18 mouse cellular contexts compared by ENCODE assay signal in the genomic region with DNA sequence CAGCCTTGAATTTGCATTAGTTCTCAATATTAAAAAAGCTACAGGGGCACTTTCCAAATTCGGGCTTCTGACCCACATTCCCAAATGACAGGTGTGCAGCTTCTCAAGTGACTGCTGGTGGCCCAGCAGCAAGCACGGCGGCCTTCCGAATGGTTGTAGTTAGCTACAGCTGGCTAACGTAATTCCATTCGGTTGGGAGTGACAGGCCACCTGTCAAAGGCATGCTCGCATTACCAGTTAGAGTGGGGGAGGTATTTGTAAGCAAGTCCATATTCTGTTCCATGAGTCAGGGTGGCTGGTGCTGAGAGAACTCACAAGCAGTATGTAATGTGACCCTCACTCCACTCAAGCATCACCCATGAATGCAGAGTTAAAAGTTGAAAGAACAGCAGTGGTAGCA. TPM values are rescaled to one million over a fixed set of nuclear protein-coding genes. Genes with fewer than 3 reads are reported as not detected.
DNase-seq lines count a peak whose midpoint lies in the region; ATAC-seq and TF ChIP-seq lines count a peak whose summit lies in the region.
"Had no signal": no experiment of that assay in that cellular context is flagged by ENCODE, and none has a peak within 500 bp of the region (broad histone marks: within the 10 kb centered on the region; RNA-seq: fewer than 3 reads in every experiment).

No protein-coding gene starts in this region.

- TF ChIP-seq CTCF in embryonic fibroblast, embryonic 13.5 days (IDR thresholded peaks at IDR 0.05; ENCODE audit: borderline replicate concordance, insufficient read depth, low read length) = no peak
- no peak for TF ChIP-seq CTCF in layer of hippocampus, adult 2 months (conservative IDR thresholded peaks at IDR 0.05)

- peaks cover 14% of the 10 kb centered on the region for H3K4me1 ChIP-seq in embryonic fibroblast, embryonic 13.5 days (ENCODE audit: control insufficient read depth, insufficient read depth, low read length)
- H3K4me1 ChIP-seq in limb, embryonic 12.5 days (replicated peaks) = peaks cover 14% of the 10 kb centered on the region
- H3K4me1 ChIP-seq: forebrain, embryonic 12.5 days had no signal

- peak overlapping the region; percentile 63 for H3K27ac ChIP-seq in embryonic fibroblast, embryonic 13.5 days (ENCODE audit: insufficient read depth, low read length)
- 0 out of 2 replicates have a peak overlapping the region, but pooled peaks have one; percentile 45 for H3K27ac ChIP-seq in limb, embryonic 12.5 days
- no peak overlapping the region for H3K27ac ChIP-seq in layer of hippocampus, adult 2 months
- H3K27ac ChIP-seq: forebrain, embryonic 12.5 days; heart, embryonic 13.5 days; hindbrain, embryonic 14.5 days had no signal

- TF ChIP-seq POLR2A in embryonic fibroblast, embryonic 13.5 days (IDR thresholded peaks at IDR 0.05; ENCODE audit: low read depth, low read length) = no peak

- no peak overlapping the region for H3K4me3 ChIP-seq in embryonic fibroblast, embryonic 13.5 days (ENCODE audit: insufficient read depth, low read length)
- no peak overlapping the region for H3K4me3 ChIP-seq in limb, embryonic 12.5 days (replicated peaks)
- H3K4me3 ChIP-seq in layer of hippocampus, adult 2 months = no peak overlapping the region
- H3K4me3 ChIP-seq: forebrain, embryonic 12.5 days; heart, embryonic 13.5 days had no signal

- peak; percentile 81 for ATAC-seq in limb, embryonic 12.5 days (ENCODE audit: insufficient number of reproducible peaks, insufficient read depth, low FRiP score, low TSS enrichment, low read depth)

- H3K4me2 ChIP-seq in limb, embryonic 12.5 days = no peak overlapping the region
- H3K4me2 ChIP-seq: forebrain, embryonic 12.5 days; heart, embryonic 13.5 days; hindbrain, embryonic 14.5 days had no signal

- 0 out of 2 replicates have a peak, but pooled peaks cover 4% of the 10 kb centered on the region for H3K9me3 ChIP-seq in limb, embryonic 12.5 days
- H3K9me3 ChIP-seq: forebrain, embryonic 12.5 days; heart, embryonic 13.5 days had no signal

- H3K9ac ChIP-seq in limb, embryonic 12.5 days (replicated peaks) = no peak overlapping the region
- H3K9ac ChIP-seq: forebrain, embryonic 12.5 days; hindbrain, embryonic 14.5 days had no signal

- H3K27me3 ChIP-seq in limb, embryonic 12.5 days = no peaks in the 10 kb centered on the region
- H3K27me3 ChIP-seq: forebrain, embryonic 12.5 days; heart, embryonic 13.5 days had no signal

- peak; percentile 24 for DNase-seq in embryo, embryonic 10 days (ENCODE audit: low spot score)
- DNase-seq in embryo, embryonic 9.5 days (ENCODE audit: extremely low spot score) = no peak
- peak; percentile 25 for DNase-seq in NIH3T3 (ENCODE audit: low read depth)
- no peak for DNase-seq in layer of hippocampus, adult 2 months (ENCODE audit: low spot score in 2 of 2)
- no peak for DNase-seq in cerebellum, postnatal 14 days
- DNase-seq in natural killer cell, adult 2 months (ENCODE audit: low spot score in 2 of 2) = no peak
- DNase-seq: adrenal gland, postnatal 14 days; kidney, adult 18-20 months; left cerebral cortex, postnatal 4 days; lung, adult 18-20 months; retina, postnatal 1 day; spleen, adult 18-20 months; thymus, postnatal 36 days had no signal

- H3K36me3 ChIP-seq in limb, embryonic 12.5 days = peaks cover 50% of the 10 kb centered on the region

- 38% methylated on average over 7 of the region's 7 CpGs for WGBS in limb, embryonic 12.5 days

RNA-seq across cellular contexts. Expression of a gene that starts 7.9 kb away (rescaled TPM):
- 51.1 and 54.8 TPM in 2 replicates for polyA plus RNA-seq in embryonic fibroblast, embryonic 13.5 days (2011; ENCODE audit: insufficient read length, low read depth, missing spikeins)
- polyA plus RNA-seq in limb, embryonic 12.5 days (2016; fragmentation: Nextera tagmentation; extraction: Ambion mirVana) = 80.6 and 83.3 TPM in 2 replicates
- total RNA-seq in layer of hippocampus, adult 2 months (2021) = 10 to 100 TPM; 63.5 to 65.3 TPM

RNA-seq across cellular contexts. Expression of a gene that starts 43.2 kb away (rescaled TPM):
- 13.4 and 14.4 TPM in 2 replicates for polyA plus RNA-seq in embryonic fibroblast, embryonic 13.5 days (2011; ENCODE audit: insufficient read length, low read depth, missing spikeins)
- 10.9 and 11.1 TPM in 2 replicates for polyA plus RNA-seq in limb, embryonic 12.5 days (2016; fragmentation: Nextera tagmentation; extraction: Ambion mirVana)
- total RNA-seq in layer of hippocampus, adult 2 months (2021) = 10 to 100 TPM; 19.3 to 19.9 TPM

RNA-seq across cellular contexts. Expression of a gene that starts 49.6 kb away (rescaled TPM):
- polyA plus RNA-seq in embryonic fibroblast, embryonic 13.5 days (2011; ENCODE audit: insufficient read length, low read depth, missing spikeins) = 3.7 and 6.6 TPM in 2 replicates
- polyA plus RNA-seq in limb, embryonic 12.5 days (2016; fragmentation: Nextera tagmentation; extraction: Ambion mirVana) = 17.0 and 17.8 TPM in 2 replicates
- 1 to 10 TPM; 4.7 to 5.2 TPM for total RNA-seq in layer of hippocampus, adult 2 months (2021)

Comparison
In these comparisons a context has a peak if more than half of its experiments do, and no peak if none do; other contexts are left out.
1. DNase-seq: peak in embryo, embryonic 10 days (single experiment) and NIH3T3 (single experiment); none in embryo, embryonic 9.5 days (single experiment), layer of hippocampus, adult 2 months (0 of 2), cerebellum, postnatal 14 days (0 of 2) and natural killer cell, adult 2 months (0 of 2).